Mouse (Mus musculus): ENCODE measurements at regions not wholly inside any gene's neighbourhood (a gene's known extent, or its start where the extent isn't known, plus 50 kb on each side); places are given as distances from the start of the nearest gene placed in this dataset.

DNA sequence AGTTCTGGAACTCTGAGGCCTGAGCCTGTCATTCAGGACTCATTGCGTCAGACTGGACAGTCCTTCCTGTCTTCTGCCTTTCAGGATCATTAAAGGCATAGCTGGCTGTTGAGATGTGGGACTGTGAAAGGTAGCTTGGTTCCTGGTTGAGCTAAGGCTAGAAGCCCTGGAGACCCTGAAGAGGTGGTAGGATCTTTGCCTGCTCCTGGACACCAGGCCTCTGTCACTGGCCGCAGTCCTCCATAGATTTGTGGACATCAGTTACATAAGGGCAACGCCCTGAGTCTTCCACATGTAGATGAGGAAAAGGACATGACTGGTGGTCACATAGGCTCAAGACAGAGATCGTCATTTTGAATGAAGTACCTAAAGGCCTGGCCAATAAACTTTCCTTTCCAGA is 127.9 kb downstream of the Opa1 start:
- DNase-seq (ENCODE audit: low spot score): no peak

DNA sequence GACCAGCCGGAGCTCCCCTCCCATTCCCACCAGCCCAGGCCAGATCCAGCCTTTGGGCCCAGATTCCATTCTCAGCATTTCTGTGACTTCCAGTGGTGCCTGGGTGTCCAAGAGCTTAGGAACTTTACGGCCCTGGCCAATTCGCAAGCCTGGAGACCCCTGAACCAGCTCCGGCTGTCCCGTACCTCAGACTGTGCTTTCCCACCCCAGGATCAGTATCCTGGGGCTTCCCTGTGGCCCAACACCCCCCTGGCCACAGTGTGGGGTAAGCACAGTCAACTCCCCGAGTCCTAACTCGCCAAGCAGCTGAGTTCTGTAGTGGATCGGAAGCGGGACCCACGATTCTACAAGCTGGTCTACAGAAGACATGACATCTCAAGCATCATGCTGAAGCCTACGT is 128.5 kb downstream of the Opa1 start:
- no peak for DNase-seq (ENCODE audit: low spot score)

DNA sequence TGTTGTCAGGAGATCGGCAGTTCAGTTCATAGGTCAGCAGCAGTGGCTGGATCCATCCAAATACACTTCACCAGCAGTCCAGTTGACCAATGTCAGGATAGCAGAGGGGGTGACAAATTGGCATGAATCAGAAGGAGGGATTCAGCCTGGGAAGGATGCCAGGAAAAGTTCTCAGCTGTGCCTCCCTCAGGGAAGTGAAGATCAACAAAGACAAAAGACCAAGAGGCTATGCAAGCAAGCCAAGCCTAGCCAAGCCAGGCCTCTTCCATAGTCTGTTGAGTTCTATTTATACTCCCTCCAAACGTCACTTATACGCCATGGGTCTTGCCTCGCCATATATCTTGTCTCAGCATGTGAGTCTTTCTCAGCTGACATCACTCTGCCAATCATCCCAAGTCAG is 129.9 kb downstream of the Opa1 start:
- DNase-seq (ENCODE audit: low spot score): no peak

DNA sequence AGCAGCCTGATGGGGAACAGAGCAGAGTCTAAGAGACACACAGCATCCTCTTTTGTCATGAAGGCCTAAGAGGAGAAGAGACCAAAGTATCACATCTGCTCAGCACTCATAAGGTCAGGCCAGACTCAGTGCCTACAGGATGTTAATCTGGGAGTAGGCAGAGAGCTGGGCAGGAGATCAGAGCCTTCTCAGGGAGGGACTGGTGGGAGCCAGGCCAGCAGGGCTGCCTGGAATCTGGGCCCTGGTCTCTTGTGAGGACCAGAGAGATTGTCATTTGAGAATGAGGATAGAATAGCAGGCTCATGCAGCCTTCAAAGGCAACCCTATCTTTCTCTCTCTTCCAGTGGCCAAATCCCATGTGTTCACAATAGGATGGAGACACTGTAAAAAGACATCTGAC is 132.3 kb downstream of the Opa1 start:
- DNase-seq (ENCODE audit: low spot score): no peak

DNA sequence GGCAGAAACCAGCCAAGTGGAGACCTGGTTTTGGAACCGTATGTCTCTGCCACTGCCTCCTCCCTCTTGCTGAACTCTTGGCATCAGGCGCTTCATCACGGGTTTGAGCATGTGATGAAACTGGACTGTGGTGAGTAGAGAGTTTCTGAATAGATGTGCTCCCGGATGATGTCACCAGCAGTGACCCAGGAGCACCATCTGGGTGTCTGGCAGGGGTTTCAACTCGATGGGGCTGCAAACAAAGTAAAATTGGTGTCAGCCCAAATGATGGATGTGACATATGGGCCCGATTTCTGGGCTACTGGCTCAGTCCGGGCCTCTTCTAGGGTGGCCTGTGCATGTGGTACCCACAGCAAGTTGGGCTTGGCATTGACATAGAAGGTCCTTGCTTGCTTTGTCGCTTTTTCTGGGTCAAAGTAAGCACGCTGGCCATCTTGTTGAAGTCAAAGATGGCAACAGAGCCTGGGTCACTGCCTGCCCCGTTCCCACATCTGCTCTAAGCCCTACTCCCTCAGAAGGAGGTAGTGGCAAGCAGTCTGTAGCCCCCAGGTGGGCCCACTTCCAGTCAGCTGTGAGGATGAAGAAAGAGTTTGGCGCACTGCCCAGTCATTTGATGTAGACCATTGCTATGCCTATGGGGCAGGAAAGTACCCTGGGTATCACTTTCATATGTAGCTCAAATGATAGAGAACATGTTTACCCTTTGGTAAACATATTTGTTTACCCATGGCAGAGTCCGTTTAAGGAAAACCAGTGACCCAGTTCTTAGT is 133.0 kb downstream of the Opa1 start:
- DNase-seq (ENCODE audit: low spot score): peak; percentile 54

DNA sequence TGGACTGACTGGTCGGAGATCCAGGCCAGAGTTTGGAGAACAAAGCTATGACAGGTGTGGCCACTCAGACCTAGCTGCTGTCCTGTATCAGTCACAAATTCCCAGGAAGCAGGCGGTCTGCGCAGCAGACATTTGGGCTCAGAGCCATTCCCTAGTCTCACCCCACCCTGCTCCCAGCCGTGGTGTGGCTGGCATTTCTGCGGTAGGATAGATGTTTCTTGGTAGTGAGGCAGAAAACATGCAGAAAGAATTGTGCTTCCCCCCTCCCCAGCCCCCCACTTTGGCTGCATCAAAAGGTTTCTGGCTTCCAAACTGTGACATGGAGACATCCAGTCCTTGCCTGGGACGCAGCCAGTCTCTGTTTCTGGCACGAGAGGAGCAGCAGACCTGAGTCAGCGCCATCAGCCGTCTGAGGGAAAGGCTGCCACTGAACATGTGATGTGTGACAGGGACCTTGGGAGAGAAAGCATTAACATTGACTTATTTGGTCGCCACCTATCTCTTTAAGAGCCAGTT is 135.5 kb downstream of the Opa1 start:
- DNase-seq (ENCODE audit: low spot score): no peak

DNA sequence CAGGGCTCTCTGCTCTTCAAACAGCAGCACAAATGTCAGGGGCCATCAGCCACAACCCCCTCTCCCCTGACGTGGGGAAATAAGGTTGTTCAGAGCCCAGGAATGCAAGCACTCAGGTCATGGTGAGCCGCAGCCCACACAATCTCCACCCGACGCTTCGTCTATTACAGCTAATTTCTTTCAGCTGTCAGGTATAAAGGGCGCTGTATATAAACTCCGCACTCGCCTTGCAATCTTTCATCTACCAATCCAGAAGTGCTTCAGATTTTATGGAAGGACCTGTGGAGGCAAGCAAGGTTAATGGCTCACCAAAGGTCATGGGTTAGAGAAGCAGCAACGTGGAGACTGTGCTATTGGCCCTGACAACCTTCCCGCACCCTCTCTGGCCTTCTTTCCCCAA is 139.8 kb downstream of the Opa1 start:
- no peak for DNase-seq (ENCODE audit: low spot score)

DNA sequence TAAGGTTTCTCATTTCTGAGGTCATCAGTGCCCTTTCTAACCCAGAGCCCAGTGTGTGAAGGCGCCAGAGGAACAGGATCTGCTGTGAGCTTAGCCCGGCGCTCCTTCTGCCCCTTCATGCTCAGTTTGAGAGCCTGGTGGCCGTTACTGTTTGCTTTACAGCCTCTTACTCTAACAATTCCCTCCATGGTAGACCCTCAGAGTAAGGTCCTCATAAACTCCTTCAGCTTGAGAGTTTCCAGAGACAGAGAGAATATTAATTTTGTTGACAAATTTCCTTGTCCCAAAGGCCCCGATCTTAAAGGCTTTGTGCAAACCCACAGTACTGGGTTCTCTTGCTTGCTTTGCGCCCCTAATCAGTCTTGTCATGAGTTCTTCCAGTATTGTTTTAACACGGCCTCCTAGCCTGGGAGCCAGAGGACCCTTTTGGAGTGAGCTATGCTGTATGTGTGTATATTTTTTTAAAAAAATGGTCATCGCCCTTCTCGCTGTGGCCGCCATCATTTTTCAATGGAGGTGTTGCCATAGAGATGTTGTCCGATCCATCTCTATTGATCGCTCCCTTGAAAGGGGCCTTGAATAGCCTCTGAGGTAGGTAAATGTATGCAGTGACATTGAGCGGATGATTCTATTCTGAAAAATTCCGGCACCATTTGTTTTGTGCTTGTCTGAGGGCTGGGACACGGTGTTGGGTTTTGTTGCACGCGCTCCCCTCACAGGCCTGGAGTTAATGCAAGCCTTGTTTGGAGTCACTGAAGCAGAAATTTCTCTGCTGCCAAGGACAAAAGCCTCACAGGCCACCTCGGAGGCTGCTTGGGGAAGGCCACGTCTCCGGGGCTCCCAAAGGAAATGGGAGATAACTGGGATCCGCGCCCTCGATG is 140.7 kb downstream of the Opa1 start:
- no peak for DNase-seq (ENCODE audit: low spot score)

DNA sequence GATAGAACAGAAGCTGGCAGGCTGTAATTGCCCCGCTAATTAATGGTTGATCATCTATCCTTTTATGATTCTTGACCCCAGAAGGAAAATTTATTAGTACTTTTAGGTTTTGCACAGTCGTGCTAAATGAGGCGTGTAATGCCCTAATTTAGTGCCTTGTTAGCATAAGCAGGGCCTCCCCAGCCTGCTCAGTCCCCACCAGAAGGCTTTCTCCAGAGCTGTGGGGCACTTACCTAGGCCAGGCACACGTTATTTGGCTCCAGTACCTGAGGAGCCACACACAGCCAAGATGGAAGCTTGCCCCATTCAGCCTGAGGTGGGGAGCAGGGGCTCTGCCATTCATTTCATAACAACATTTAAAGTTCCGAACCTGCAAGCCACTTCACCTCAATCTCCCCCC is 146.0 kb downstream of the Opa1 start:
- DNase-seq (ENCODE audit: low spot score): no peak

DNA sequence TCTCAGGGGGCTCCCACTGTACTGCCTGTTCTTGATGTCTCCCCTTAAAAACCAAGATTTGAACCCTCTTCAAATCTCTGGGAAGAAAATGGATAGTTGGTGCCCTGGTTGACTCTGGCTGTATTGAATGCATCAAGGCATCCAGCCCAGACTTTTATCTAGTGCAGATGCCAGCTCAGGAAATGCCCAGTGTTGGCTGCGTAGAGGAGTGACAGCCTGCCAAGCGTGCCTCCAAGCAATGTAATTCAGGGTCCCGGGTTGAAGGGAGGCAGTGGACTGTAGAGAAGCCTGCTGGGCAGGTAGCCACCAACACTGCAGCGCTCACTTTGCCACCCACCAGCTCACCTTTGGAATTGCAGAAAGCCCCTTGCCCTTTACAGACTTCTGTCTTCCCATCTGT is 146.4 kb downstream of the Opa1 start:
- DNase-seq (ENCODE audit: low spot score): no peak

DNA sequence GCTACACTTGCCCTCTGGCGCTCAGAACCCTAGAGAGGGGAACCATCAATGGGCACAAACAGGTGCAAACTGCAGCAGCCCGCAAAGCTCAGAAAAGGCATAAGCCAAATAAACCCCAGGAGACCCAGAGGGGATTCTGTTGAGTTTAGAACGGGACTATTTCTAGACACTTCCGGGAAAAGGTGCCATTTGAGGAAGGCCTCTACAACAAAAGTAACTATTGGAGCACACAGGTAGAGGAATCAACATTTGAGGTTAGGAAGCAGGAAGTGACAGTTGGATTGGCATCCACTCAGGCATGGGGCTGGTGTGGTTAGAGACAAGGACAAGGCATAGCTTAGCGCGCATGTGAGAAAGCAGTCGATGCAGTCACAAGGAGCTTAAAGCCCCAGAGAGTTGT is 148.3 kb downstream of the Opa1 start:
- DNase-seq (ENCODE audit: low spot score): no peak

DNA sequence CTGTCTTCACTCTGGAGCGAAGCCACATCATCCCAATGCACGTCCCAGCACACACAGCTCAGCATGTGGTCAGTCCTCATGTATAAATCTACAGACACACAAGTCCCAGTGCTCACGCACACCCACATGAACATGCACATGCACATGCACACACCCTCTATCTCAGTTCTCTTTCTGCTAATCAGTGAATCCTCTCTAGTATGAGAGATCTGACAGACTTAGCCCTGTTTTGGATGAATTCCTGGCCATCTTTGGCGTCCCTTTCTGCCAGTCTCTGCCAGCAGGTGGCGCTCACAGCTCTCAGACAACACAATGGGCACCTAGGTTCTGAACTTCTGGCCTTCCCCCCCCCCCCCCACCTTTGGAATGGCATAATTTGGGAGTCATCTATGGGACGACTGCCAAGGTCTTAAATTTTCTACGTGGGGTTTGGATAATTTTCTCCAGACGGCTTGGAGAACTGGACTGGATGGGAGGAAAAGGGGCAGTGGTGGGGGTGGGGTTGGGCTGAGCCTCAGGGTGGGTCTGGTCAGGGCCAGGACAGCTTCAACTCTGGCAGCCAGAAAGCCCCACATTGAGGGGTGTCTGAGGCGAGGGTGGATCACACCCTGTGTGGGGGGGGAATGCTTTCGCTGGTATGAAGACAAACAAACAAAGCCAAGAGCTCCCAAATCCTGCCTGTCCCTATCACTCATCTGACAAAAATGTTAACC is 149.8 kb downstream of the Opa1 start:
- peak; percentile 93 for DNase-seq (ENCODE audit: low spot score)

DNA sequence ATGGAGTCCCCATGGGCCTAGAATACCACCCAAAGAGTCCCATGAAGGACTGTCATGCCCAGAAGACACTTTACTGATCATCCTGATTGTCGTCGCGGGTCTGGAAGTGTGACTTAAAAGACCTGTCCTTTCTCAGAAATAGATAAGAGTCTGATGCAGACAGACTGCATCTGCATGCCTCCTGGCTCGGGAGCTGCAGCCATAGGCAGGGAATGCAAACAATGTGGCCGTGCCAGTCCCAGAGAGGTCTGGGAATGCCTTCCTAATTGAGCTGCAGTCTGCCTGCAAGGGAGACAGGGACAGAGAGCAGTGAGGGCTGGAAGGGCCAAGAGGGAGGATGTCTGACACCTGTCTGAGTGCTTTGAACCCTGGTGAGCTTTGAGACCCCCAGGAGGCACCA is 150.9 kb downstream of the Opa1 start:
- DNase-seq (ENCODE audit: low spot score): no peak

DNA sequence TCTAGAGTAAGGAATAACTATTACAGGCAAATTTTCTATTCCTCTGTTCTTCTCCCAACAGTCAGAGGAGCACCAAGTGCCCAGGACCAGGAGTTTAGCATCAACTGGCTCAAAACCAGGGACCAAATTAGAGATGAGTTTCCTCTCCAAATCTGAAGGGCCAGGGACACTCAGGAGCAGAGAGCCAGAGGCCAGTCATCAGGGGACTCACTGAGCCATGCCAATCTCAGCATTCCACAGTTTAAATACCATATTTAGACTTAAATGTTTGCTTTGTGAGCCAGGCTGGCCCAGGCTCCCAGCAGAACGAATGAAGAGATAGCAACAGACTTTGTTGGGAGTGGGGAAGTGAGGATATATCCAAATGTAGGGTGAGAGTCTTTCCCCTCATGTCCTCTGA is 153.8 kb downstream of the Opa1 start:
- no peak for DNase-seq (ENCODE audit: low spot score)

DNA sequence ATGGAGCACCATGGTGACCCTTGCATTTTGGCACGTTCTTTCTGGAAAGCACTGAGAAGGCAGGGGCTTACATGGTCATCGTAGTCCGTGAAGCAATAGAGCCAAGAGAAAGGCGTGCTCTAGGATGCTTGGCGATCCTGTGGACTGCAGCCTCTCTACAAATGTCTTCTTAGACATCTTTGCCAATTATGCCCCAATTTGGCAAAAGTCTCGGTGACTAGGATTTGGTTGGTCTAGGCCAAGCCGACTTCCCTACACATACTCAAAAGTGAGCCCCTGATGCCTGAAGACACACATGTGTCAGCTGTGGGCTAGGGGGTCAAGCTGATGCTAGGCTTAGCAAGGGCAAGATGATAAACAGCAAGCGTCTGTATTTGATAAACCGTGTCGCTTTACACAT is 154.7 kb downstream of the Opa1 start:
- DNase-seq (ENCODE audit: low spot score): no peak

DNA sequence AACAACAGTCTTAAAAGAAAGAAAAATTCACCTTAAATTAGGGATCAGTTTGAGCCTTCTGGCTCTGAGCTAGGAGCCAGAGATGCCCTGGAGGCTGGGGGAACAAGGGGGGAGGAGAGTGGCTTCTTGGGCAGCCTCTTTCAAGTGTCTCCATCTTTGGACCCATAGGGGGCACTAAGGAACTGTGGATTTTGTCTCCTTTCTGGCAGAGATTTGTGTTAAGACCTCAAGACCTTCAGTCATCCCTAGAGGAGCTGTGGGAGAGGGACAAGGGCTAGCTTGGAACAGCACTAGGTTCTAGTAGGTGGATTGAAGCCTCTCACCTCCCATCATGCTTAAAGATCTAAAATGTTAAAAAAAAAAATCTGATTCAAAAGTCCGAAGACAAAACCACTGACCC is 155.2 kb downstream of the Opa1 start:
- DNase-seq (ENCODE audit: low spot score): no peak

DNA sequence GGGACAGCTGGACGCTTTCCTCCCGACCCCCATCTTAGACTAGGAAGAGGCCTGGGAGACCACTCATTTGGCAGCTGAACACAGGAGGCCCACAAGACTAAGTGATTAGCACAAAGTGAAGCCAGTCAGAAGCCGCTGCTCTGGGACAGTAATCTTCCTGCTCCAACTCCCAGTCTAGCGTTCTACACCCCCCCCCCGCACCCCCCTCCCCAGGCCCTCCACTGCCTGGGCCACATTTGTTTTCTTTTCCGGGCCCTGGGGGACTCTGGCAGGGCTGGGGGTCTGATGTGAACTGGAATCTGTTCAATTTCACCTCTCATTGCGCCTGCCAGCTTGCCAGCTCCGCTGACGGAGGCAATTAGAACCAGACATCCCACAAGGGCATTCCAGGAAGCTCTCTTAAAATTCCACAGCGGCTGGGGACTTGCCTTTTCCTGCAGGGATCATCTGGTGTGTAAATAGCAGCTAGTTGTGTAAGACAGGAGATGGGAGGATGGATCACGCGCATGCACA is 155.7 kb downstream of the Opa1 start:
- no peak for DNase-seq (ENCODE audit: low spot score)

DNA sequence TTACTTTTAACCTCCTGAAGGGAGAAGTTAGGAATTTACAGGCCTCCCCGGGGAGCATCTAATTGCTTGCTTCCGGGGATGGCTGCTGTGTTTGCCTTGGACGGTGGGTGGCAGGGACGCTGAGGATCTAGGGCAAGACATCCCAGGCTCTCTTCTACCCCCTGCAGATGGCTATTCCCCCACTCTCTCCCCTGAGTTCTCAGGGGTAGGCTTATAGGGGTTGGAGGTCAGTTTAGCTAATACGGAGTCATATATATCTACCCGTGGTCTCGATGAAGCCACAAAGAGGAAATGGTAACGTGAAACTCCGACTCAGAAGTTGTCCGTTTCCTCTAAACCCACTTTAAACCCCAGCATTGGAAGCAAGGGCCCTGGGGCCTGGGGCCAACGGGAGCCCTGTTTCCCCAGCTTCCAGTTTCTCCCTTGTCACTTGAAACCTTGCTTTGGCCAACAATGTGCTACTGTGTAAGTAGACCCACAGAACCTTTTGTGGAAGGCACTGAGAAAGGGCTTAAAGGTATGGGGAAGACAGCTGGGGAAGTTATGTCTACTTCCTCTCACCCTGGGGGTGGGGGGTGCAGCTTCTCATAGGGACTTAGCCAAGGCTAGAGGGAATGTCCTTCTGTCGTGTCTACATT is 156.4 kb downstream of the Opa1 start:
- no peak for DNase-seq (ENCODE audit: low spot score)

DNA sequence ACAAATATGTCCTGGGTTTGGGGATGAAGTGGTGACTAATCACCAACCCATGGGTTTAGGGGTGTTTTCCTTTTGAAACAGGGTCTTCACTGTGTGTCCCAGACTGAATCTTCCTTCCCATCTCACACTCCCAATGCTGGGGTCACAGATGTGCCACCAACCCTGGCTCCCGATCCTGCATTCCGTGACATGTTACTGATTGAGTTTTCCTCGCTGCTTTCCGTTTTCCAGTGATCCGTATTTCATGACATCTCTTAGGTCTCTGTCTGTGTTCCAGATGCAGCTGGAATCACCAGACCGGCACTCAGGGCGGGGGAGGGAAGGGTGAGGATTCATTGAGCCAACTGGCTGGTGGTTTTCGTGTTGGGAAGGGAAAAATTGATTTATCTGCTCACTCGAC is 157.1 kb downstream of the Opa1 start:
- no peak for DNase-seq (ENCODE audit: low spot score)

DNA sequence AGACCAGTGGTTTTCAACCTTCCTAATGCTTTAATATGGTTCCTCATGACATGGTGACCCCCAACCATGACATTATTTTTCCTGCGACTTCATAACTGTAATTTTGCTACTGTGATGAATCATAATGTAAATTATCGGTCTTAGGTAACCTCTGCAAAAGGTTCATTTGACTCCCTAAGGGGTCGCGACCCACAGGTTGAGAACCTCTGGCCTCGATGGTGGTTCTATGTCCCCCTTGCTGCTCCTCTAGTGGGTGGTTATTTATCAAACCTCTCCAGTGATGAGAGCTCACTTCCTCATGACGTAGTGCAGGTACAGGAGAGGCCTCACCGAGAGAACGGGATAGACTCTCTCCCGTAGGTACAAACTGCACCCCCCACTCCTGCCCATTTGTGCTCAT is 158.9 kb downstream of the Opa1 start:
- DNase-seq (ENCODE audit: low spot score): no peak

DNA sequence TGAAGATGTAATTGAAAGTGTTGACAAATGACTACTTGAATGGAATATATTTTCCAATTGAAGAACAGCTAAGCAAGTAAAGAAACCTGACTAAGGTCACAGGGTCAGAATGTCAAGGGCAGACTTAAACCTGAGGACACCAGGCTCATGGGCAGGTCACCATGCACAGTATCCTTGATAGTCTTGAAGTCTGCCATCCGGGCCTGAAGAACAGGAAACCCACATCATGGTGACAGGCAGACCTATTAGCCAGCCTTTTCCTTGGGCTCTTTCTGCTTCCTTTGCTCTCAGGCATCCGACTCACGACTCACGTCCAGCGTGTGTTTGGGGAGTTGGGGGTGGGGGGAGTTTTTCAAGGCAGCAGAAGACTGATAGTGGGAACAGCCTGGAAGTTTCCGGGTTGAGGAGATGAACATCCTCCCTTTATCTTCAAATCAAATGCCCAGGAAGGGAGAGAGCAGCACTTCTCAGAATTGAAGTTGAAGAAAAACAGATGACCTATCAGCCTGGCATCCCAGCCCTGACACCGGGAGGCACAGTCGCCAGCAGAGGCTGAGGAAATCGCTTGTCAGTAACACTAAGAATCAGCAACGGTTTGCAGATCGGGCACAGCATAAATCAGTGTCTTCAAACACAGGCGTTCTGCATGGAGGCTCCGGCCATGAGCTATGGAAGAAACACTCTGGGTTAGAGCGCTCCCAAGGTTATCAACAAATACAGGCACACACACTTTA is 163.5 kb downstream of the Opa1 start:
- DNase-seq (ENCODE audit: low spot score): no peak

Data from testis, postnatal 10 days (tissue).